7 mouse cellular contexts compared by ENCODE assay signal in the genomic region with DNA sequence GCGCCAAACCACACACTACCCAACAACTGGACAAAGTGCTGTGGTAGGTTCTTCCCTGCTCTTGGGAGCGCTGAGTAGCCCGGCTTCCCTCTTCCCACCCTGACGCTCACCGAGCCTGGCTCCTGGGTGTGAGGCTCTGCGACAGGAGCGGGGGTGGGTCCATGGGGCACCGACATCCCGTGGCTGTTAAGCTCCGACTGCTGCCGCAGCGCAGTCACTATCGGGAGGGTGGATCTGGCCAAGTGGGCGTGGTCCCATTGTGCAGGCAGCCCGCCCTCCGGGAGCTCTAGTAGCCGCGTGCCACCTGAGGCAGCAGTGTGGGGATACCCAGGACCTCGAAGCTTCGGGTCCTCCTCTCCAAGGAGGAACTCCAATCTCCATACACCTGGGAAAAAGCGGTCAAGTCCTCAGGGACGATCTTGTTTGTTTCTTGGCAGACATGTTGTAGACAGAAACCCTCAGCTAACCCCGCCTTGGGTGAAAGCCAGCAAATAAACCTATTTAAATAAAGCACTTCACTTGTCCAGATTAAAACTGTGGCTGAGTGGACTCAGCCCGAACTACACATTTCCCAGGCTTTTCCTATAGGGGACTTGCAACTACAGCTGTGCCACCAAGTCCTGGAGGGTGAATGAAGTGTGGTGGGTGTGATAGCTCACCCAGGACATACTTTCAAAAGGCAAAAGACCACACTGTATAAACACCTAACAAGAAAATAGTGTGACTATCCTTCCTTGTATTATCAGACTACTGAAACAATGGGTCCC. TPM values are rescaled to one million over a fixed set of nuclear protein-coding genes. Genes with fewer than 3 reads are reported as not detected.
DNase-seq lines count a peak whose midpoint lies in the region; ATAC-seq and TF ChIP-seq lines count a peak whose summit lies in the region.

A gene (minus strand): TSS at position 199 of the 767 bp plus-strand sequence.

- H3K9ac ChIP-seq in hindbrain, postnatal 0 days (replicated peaks; ENCODE audit: low read length) = peak within 1 kb of the TSS; percentile 28

- 4% methylated on average over 24 of the region's 24 CpGs for whole genome bisulfite sequencing in hindbrain, postnatal 0 days
- 6% methylated on average over 24 of the region's 24 CpGs for WGBS in midbrain, embryonic 10.5 days

- intact Hi-C loops in left cerebral cortex, postnatal 36 days (cut with DNase I) = no loop called here

- no peak within 1 kb of the TSS for H3K27ac ChIP-seq in hindbrain, postnatal 0 days
- peak within 1 kb of the TSS; percentile 65 for H3K27ac ChIP-seq in midbrain, embryonic 10.5 days (replicated peaks)

- H3K36me3 ChIP-seq in hindbrain, postnatal 0 days (ENCODE audit: insufficient read depth, low read length) = no peaks in the 10 kb centered on the region; the same call in 1 of the 2 replicates
- peaks cover 8% of the 10 kb centered on the region for H3K36me3 ChIP-seq in midbrain, embryonic 10.5 days

- TF ChIP-seq CTCF in hindbrain, postnatal 0 days (IDR thresholded peaks at IDR 0.05; ENCODE audit: low read depth) = no peak

- peaks cover 11% of the 10 kb centered on the region for H3K4me1 ChIP-seq in hindbrain, postnatal 0 days (ENCODE audit: insufficient read depth, low read length)
- H3K4me1 ChIP-seq in midbrain, embryonic 10.5 days = peaks cover 11% of the 10 kb centered on the region

- peak within 1 kb of the TSS; percentile 36 for H3K4me3 ChIP-seq in hindbrain, postnatal 0 days (ENCODE audit: low read length)
- peak within 1 kb of the TSS; percentile 56 for H3K4me3 ChIP-seq in midbrain, embryonic 10.5 days

- H3K27me3 ChIP-seq in hindbrain, postnatal 0 days (ENCODE audit: insufficient read depth, low read length) = no peaks in the 10 kb centered on the region
- H3K27me3 ChIP-seq in midbrain, embryonic 10.5 days (ENCODE audit: low read depth, poor library complexity, severe bottlenecking) = peaks cover 26% of the 10 kb centered on the region

- peak within 1 kb of the TSS; percentile 88 for H3K4me2 ChIP-seq in hindbrain, postnatal 0 days (ENCODE audit: low read depth, low read length)

- no peaks in the 10 kb centered on the region for H3K9me3 ChIP-seq in hindbrain, postnatal 0 days (ENCODE audit: low read length)
- 0 out of 2 replicates have a peak, but pooled peaks cover 3% of the 10 kb centered on the region for H3K9me3 ChIP-seq in midbrain, embryonic 10.5 days (replicated peaks)

- ATAC-seq in hindbrain, postnatal 0 days = peak; percentile 80

- DNase-seq in adrenal gland, adult (ENCODE audit: inconsistent age in 2 of 2, low spot score in 1 of 2) = peak; percentile 76 to 89
- peak; percentile 52 to 71 for DNase-seq in cerebellum, postnatal 25 days
- peak; percentile 28 to 53 for DNase-seq in gastrocnemius, adult 8-10 months (ENCODE audit: low spot score in 2 of 2)
- peak; percentile 77 for DNase-seq in hindbrain, postnatal 0 days (ENCODE audit: low spot score)
- DNase-seq in left cerebral cortex, postnatal 36 days (ENCODE audit: low spot score in 2 of 2) = peak; percentile 22 to 31
- DNase-seq in midbrain, embryonic 10.5 days (ENCODE audit: low spot score) = peak; percentile 69
- peak; percentile 61 for DNase-seq in right cerebral cortex, postnatal 4 days

RNA-seq across cellular contexts. Expression of the gene that starts here (rescaled TPM):
- total RNA-seq in gastrocnemius, adult 8-10 months (2022) = under 1 TPM; 0.25 to 0.48 (median 0.38) TPM
- total RNA-seq in hindbrain, postnatal 0 days (2014; rRNA removed) = 3.6 and 3.8 TPM in 2 replicates
- 1.5 and 1.8 TPM in 2 replicates for polyA plus RNA-seq in hindbrain, postnatal 0 days (2015; fragmentation: Nextera tagmentation; extraction: Ambion mirVana)
- 1 to 10 TPM in 1 of 2 experiments, under 1 TPM in 1; 0.54 to 1.1 TPM for total RNA-seq in left cerebral cortex, postnatal 36 days (2021)
- 3.5 and 4.6 TPM in 2 replicates for polyA plus RNA-seq in midbrain, embryonic 10.5 days (2016; fragmentation: Nextera tagmentation; extraction: Ambion mirVana)

Comparison
In these comparisons a context has a peak if more than half of its experiments do, and no peak if none do; other contexts are left out.
1. Peak in DNase-seq in gastrocnemius, adult 8-10 months; RNA of the gene not detected or under 1 TPM.
2. DNase-seq: peak in every context shown above with its lines; median percentile 82 in adrenal gland, adult; 77 in hindbrain, postnatal 0 days; 69 in midbrain, embryonic 10.5 days; 62 in cerebellum, postnatal 25 days; 61 in right cerebral cortex, postnatal 4 days; 40 in gastrocnemius, adult 8-10 months; 26 in left cerebral cortex, postnatal 36 days.